Mouse (Mus musculus): ENCODE data around the gene Mapk8ip3.
"Not testable (repeated sequence)": the region's sequence is repeated elsewhere in the genome, so short reads cannot be mapped to it uniquely, and the experiment has no call there.

The Mapk8ip3 gene

DNA sequence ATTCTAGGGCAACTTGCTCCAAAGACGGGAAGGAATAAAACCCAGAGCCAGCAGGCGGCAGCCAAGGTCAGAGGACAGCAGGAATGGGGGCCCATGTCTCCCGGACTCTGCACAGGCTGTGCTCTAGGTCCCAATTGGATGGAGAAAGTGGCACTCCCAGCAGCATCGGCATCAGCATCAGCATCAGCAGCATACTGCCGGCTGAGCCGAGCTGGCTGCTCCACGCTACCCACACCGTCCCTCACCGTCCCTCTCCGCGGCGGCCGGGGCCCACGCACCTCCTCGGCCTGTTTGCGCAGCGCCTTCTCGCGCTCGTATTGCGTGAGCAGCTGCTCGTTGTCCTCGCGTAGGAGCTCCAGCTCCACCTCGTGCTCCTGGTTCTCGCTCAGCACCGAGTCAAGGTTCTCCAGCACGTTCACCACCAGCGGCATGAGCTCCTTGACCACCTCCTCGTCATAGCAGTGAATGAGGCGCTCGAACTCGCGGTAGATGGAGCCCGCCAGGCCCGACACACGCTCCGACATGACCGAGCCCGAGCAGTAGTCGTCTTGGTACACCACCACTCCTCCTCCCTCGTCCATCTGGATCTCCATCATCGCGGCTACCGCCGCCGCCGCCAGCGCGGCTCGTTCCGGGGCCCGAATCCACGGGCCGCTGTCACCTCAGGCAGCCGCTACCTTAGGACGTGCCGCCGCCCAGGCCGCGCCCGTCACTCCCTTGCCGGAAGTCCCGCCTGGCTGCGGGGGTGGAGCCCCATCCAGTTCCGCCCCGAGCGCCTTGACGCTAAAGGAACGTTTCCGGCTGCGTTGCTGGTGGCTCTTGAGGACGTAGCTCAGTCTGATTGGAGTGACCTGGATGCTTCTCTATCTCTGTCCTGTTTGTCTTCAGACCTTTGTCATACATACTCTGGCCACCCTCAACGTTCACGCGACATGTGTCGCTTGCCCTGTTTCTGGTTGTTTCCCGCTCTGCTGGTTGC lies at the start of gene Mapk8ip3:
Mapk8ip3 (minus strand) TSS at position 719 of the 979 bp plus-strand sequence.
- peak; percentile 96 for DNase-seq (ENCODE audit: low spot score)

DNA sequence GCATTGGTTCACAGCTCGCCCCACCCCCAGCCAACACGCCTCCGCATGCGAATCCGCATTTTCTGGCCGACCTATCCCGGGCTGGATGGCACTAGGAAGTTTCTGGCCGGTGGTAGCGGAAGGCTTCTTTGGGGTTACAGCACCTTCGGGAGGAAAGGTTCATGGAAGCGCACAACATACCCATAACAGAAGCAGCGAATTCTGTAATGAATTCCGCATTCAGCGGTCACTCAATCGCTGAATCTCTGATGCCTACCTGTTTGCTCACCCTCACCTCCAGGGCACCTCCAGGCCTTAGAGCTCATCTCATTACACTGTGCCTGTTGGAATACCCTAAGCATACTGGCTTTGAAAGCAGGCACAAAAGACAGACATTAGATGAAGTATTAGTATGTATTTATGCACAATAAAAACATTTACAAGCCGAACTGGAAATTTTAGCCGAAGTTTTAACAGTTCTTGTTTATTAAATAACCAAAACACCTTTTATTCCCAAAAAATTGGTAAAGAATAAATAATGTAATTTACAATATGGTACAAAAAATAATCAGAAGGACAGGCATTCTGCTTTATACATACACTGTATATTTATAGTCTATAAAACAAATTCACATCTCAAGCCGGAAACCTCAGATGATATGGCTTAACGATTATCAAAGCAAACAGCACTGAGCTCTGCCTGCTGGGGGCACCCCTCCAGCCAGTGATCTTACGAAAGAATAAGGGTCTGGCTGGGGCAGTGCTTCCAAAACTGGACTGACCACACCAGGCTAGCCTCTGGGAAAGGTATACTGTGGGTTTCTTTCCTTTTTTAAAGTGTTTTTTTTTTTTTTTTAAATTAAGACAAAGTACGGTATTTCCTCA lies 24.3 kb upstream of the Mapk8ip3 start:
- peak; percentile 19 for DNase-seq (ENCODE audit: low spot score)

DNA sequence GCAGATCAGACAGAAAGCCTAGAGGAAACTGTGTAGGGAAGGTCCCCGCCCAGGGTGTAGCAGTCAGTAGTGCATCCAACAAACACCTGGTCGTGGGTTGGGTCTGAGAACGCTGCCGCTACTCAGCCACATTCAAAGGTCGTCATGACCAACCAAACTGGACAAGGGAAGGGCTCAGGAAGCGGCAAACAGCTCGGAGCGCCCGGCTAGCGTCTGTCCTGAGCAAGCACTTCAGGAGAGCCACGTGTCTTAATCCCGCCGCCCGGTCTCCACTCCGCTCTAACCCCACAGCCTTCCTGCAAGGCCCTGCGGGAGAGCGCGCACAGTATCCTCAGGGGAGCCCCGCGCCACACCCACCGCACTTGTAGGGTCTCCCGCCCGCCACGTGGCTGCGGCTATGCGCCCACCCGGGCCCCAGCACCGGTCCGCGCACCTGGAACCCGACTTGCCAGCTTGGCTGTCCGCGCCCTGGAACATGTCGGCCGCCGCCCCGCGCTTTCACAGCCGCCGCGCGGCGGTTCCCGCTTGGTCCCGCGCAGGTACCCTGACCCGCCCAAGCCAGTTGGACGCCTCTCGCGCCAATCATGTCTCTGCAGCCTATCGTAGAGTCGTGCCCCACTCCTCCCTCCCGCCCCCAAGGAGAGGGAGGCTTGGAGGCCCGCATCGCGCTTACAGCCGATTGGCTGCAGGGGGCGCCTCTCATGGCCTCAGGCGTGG lies 23.5 kb upstream of the Mapk8ip3 start, which contains the start of gene Jpt2:
Jpt2 (minus strand) TSS at position 555 of the 717 bp plus-strand sequence.
- peak; percentile 99 for DNase-seq (ENCODE audit: low spot score)

DNA sequence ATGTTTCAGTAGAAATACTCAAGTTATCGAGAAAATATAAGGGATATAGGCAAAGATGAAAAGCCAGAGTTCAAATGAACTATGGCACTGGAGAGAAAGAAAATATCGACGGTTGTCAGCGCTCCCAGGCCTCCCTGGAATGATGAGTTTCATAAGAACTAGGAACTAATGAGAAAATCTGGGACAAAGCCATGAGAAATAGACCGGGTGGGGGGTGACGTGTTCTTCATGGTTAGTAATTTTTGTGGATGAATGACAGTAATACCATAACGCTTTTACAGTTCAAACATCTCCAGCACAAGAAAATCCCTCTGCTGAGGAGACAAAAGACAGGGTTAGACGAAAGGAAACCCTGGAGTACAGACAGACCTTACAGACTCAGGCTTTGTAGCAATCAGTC lies 22.6 kb upstream of the Mapk8ip3 start:
- no peak for DNase-seq (ENCODE audit: low spot score)

DNA sequence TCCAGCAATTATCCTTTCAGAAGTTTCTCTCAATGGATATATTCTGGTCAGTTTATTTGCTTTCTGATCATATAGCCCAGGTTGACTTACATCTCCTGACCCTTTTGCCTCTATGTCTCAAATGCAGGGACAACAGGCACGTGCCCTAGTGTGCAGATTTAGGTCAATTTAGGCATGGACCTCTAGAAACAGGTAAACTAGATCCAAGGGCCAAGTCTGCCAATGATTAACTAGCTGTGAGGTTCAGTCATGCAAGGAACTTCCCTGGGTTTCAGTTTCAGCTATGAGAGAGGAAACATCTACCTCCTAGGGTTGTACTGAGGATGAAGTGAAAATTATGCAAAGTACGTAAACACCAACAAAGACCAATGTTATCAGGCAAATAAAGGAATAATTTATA lies 16.5 kb upstream of the Mapk8ip3 start:
- DNase-seq (ENCODE audit: low spot score), result no peak

DNA sequence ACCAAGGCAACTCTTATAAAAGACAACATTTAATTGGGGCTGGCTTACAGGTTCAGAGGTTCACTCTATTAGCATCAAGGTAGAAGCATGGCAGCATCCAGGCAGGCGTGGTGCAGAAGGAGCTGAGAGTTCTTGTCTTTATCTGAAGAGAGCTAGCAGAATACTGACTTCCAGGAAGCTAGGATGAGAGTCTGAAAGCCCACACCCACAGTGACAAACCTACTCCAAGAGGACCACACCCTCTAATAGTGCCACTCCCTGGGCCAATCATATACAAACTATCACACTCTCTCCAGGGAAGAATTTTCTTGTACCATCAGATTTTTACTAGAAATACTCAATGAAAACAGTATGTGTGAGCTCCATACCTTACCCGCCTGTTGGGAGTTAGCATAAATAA lies 13.9 kb upstream of the Mapk8ip3 start:
- no peak for DNase-seq (ENCODE audit: low spot score)

DNA sequence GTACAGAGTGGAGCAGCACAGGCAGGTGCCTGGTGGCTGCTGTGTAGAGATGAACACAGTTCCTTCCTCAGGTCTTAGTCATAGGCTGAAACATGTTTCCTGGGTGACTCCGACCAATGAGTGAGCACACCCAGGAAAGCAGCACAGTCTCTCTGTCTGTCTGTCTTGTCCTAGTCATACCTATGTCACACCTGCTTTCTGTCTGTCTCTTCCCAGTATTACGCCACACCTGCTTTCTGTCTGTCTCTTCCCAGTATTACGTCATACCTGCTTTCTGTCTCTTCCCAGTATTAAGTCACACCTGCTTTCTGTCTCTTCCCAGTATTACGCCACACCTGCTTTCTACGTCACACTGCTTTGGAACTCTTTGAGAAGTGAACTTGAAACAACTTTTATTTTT lies 11.4 kb upstream of the Mapk8ip3 start:
- no peak for DNase-seq (ENCODE audit: low spot score)

DNA sequence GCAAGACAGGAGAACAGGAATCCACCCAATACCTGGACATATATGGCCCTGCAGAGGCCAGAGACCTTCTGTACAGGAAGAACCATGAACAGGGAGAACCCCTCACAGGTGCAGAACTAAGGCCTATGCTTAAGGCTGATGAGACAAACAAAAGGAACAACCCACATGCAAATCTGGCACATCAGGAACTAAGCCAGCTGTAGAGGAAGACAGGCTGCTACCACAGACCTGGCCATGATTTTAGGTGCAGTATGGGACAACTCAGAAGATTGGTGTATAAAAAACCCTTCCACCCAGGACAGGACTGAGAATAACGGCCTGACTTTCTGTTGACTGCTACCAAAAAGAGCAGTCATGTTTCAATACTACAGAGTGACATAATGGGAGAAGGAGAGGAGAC lies 6.8 kb upstream of the Mapk8ip3 start:
- DNase-seq (ENCODE audit: low spot score), result not testable (repeated sequence)

DNA sequence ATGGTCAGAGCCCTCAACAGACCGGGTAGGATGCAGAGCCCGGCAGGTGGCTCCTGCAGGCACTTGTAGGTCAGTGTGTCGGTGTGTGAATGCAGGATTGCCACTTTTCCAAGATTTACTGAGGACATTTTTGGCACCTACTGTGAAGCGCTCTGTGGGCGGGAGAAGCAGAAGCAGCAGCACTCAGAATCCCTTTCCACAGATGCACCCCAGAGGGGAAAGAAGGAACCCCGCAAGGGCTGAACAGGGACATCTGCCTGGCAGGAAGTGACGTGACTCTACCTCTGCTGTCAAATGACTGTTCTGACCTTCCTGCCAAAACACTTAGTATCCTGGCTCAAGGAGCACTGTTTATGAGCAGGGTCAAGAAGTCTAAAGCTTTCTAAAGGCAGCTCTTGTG lies 6.3 kb upstream of the Mapk8ip3 start:
- DNase-seq (ENCODE audit: low spot score), result no peak

DNA sequence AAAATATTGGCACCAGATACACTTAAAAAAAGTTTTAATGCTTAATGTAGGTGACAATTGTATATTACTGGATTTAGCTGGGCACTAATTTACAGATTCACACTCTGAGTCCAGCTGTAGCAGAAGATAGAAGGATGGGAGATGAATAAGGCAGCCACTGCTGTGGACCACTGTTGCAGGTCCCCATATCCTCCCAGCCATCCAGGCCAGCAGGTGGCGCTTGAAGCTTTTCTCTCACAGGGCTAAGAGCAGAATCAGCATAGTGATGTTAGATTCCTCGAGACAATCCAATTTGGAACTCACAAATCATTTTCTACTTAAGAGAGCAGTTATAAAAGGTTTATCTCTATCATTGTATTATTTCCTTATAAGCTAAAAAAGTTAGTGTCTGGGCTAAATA lies 5.7 kb upstream of the Mapk8ip3 start:
- DNase-seq (ENCODE audit: low spot score), result peak; percentile 25

DNA sequence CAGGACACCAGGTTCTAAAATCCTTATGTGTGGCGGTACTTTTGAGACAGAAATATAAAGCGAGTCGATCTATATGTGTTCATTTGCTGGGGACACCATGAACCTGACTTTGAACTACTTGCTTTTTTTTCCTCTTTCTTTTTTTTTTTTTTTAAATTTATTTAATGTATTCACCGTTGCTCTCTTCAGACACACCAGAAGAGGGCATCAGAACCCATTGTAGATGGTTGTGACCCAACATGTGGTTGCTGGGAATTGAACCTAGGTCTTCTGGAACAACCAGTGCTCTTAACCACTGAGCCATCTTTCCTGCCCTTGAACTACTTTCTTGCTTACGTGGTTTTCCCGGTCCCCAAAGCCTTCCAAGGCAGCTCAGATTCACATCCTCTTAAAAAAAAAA lies 489 bp upstream of the Mapk8ip3 start:
- no peak for DNase-seq (ENCODE audit: low spot score)

DNA sequence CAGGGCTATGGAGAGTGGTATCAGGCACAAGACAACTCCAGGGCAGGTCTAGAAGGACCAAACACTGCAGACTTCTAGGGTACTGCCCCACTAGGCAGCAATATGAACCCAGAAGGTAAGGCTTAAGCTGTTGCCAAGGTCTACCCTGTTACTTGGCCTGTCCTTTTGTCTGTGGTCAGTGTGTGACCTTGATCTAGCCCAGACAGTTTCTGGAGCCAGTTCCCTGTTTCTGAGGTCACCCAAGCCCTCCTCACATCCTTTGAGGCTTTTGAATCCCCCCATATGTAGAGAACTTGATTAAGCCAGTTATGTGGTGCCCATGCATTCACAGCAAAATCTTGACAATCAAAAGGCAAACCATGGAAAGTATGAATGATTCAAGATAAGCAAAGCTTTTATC lies 1.1 kb downstream of the Mapk8ip3 start:
- DNase-seq (ENCODE audit: low spot score), result no peak

DNA sequence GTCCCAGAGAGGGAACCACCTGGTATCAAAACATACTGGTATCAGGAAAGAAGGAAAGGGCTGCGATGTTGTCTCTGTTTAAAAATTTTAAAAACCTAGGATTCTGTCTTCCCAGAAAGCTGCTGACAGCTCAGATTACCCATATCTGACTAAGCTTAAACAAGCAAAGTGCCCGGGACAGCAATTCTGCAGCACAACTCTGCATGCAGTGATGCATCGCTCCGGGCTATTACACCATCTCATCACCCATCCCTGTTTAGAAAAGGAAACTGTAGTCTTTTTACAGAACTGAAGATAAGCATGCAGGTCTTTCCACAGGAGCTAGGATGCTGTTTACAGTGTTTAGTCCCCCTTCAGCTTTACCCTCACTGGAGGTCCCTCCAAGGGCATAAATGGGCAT lies 1.9 kb downstream of the Mapk8ip3 start:
- DNase-seq (ENCODE audit: low spot score), result peak; percentile 29

DNA sequence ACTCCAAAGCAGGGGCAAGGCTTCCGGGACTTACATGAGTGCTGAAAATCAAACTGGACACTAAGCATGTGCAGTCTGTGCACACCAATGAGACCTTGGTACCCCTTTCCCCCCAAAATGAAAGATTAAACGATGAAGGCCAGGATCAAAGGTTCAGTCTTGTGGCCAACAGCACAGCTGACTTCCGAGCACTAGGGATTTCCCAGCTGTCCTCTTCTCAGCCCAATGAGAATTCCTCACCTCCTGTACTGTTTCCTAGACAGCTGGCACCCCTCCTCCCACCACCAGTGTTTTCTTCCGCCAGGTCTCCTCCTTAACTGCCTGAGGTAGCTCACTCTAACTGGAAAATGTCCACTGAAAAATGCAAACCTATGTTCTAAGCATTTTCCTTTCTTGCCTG lies 3.6 kb downstream of the Mapk8ip3 start:
- no peak for DNase-seq (ENCODE audit: low spot score)

DNA sequence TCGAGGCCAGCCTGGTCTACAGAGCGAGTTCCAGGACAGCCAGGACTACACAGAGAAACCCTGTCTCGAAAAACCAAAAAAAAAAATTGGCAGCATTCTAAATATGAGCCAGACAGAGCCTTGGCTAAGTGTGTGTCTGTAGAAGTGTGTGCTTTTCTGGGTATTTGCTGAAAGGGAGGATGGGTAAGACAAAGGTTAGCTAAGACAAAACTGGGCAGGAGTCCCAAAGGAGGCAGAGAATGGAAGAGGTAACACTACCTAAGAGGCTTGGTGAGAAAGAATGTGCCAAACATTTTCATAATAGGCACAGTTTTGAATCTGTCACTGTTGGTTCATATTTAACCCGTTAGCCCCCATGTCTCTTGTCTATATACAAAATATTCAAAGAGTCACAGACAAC lies 4.3 kb downstream of the Mapk8ip3 start:
- DNase-seq (ENCODE audit: low spot score), result no peak

DNA sequence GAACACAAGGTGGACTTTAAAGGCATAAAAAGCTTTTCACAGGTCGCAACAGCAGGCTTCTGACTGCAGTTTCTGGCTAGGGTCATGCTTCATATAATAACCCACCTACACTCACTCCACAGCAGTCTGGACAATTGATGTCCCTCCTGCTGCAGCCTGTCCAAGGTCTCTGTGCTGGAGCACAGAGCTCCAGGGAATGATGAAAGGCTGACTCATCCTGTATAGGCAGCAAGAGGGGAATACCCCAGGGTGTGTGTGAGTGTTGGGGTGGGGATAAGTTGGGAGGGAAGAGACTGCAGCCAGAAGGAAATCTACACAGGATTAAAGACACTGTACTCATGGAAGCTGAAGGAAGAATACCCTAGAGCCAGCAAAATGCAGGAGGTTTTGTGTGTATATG lies 7.3 kb downstream of the Mapk8ip3 start:
- peak; percentile 68 for DNase-seq (ENCODE audit: low spot score)

DNA sequence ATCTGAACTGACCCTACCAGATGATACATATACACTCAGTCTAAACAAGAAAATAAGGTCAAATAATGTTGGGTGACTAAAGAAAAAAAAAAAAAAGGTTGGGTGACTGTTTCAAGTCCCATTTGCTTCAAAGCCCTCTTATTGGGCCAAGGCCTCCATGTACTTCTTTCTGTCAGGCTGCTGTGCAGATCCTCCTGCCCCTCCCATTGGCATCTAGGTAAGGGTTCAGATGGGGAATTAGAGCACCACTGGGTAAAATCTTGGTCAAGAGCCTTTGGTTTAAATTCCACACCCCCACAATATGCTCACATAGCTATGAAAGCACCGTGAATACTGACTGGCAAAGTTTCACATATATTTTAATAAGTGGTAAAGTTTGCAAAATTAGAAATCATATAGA lies 13.5 kb downstream of the Mapk8ip3 start:
- DNase-seq (ENCODE audit: low spot score), result no peak

DNA sequence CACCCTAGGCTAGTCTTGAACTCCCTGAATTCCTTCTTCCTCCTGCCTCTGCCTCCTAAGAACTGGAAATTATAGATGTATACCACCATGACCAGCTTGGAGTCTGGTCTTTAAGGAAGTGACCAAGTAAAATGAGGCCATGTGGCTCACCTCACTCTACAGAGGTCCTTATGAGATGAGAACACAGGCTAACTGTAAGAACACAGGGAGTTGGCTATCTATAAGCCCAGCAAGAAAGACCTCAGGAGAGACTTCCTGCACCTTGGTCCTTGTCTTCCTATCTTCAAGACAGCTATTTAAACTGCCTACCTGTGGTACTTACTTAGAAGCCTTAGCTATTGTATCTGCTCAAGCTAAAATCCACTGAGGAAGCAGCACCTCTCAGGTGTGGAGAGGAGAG lies 22.8 kb downstream of the Mapk8ip3 start:
- DNase-seq (ENCODE audit: low spot score), result no peak

DNA sequence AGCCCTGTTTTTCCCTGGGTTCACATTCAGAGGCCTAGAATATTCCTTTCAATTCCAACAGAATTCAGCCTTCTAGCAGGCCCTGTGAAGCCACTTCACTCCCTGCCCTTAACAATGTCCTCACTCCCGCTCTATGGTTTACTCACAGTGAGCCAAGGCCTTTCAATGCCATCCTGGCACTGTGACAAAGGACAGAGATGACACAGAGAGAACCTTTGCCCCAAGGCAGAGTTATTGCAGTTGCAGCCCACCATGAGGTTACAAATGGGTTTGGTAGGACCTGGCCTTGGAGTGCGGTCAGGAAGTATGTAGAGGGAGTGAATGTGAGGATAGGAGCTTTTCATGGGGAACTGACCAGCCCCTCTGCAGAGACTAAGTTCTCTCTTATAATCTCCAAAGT lies 29.2 kb downstream of the Mapk8ip3 start:
- DNase-seq (ENCODE audit: low spot score), result no peak

DNA sequence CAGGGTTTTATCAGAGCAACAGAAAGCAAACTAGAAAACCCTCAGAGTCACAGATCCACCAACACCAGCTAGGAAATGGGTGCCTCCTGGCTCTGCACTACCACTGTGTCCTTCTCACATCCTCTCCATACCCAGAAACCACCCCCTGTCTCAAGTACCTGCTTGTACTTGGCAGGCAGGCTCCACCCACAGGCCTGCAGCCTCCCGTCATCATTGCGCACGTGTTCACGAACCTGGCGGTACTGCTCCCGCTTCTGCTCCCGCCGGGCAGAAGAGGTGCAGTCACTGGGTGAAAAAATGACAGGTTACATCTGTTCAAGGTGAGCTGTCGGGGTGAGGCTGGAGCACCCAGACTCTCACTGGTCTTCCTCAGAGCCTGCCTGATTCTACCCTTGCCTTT lies 33.0 kb downstream of the Mapk8ip3 start:
- no peak for DNase-seq (ENCODE audit: low spot score)

DNA sequence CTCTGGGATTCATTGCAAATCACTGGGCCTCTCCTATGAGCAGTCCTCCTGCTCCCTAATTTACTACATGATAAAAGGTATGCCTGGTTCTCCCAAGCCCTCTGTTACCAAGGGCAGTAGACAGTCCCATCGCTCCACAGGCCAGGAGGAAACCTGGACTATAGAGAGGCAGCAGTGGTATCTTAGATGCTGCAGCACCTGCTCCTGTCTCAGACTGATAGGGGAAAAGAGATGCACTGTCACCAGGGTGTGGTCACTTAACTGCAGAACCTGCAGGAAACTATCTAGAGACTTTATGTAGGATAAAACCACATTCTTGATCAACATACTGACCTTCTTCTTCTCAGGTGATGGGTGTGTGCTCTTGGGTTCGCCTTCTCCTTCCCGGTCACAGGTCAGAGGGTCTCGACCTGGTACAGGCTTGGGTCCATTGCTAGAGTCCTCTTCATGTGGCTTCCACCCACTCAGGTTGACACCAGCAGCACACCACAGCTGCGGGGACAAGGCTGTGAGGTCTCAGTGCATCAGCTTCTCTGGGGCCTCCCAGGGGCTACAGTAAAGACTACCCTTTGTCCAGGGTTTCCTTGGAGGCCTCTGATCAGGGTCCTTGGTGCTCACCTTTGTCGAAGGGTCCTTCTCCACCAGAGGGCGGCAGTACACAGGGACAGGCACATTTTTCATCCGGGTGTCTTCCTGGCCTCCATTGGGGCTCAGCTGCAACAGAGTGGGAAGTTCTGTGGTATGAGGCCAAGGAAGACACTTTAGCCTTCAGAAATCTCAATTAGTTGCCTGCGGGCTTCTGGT lies 33.9 kb downstream of the Mapk8ip3 start:
- DNase-seq (ENCODE audit: low spot score), result peak; percentile 44
